Mouse (Mus musculus) bone marrow macrophage, adult 2 months (primary cell): ENCODE results near the gene Hgd.

Experiments used
- CTCF ChIP-seq: IDR thresholded peaks from 2 replicates; pipeline ENCODE4 v1.5.1; 2012; ENCODE audit warnings: low read depth, mild to moderate bottlenecking, low read length, moderate library complexity
- POLR2A ChIP-seq: IDR thresholded peaks from 2 replicates; pipeline ENCODE4 v1.6.1; 2012; ENCODE audit warnings: mild to moderate bottlenecking, low read depth, low read length, borderline replicate concordance

GRCm38 (mm10) chr16:37580651-37581050 lies 698 bp downstream of the Hgd start:
- TF ChIP-seq POLR2A (no peak), CTCF (no peak)
